Mouse (Mus musculus) neural tube, embryonic 13.5 days (tissue): Measurements from ENCODE around the gene Mapkapk2. TPM values are rescaled to one million over a fixed set of nuclear protein-coding genes. Genes with fewer than 3 reads are reported as not detected.

ENCODE experiments used
- ATAC-seq: fragments of 200-750 bp; cut with Nextera tagmentation; 2 replicates; pipeline ENCODE4 v1.8.0; 2017; ENCODE audit warnings: low read depth, mild to moderate bottlenecking, moderate TSS enrichment, moderate library complexity
- H3K27ac ChIP-seq: fragments of 300-500 bp; sonication (generic); replicated peaks from 2 replicates; pipeline ENCODE4 v1.5.1; 2015; ENCODE audit warnings: moderate library complexity, mild to moderate bottlenecking, inconsistent platforms
- H3K27me3 ChIP-seq: fragments of 300-500 bp; sonication (generic); 2 replicates; pipeline ENCODE4 v1.6.1; 2015; ENCODE audit warnings: mild to moderate bottlenecking, inconsistent platforms
- H3K36me3 ChIP-seq: fragments of 300-500 bp; sonication (generic); 2 replicates; pipeline ENCODE4 v1.6.1; 2015; ENCODE audit warnings: mild to moderate bottlenecking, inconsistent platforms
- H3K4me1 ChIP-seq: fragments of 300-500 bp; sonication (generic); replicated peaks from 2 replicates; pipeline ENCODE4 v1.6.1; 2015; ENCODE audit warnings: inconsistent platforms
- H3K4me2 ChIP-seq: fragments of 300-500 bp; sonication (generic); 2 replicates; pipeline ENCODE4 v1.6.1; 2015; ENCODE audit warnings: inconsistent platforms, mild to moderate bottlenecking, moderate library complexity
- H3K4me3 ChIP-seq: fragments of 300-500 bp; sonication (generic); 2 replicates; pipeline ENCODE4 v1.5.1; 2015; ENCODE audit warnings: mild to moderate bottlenecking, inconsistent platforms
- H3K9ac ChIP-seq: fragments of 300-500 bp; sonication (generic); 2 replicates; pipeline ENCODE4 v1.6.1; 2015; ENCODE audit warnings: moderate library complexity, mild to moderate bottlenecking, inconsistent platforms
- H3K9me3 ChIP-seq: fragments of 300-500 bp; sonication (generic); 2 replicates; pipeline ENCODE4 v1.6.1; 2016; ENCODE audit warnings: inconsistent platforms
- WGBS: fragments of 180-500 bp; shearing (Covaris S2); methylation state at CpG from one replicate; pipeline ENCODE4 v1.1.7; 2015; 5-methylcytosine and 5-hydroxymethylcytosine counted together
- polyA plus RNA-seq: library from polyadenylated mRNA; unstranded; fragments of >200 nt; fragmentation: Nextera tagmentation; extraction: Ambion mirVana; gene quantifications from 2 replicates; pipeline ENCODE4 v1.2.1, GENCODE M21; 2015

Mapkapk2 gene
- polyA plus RNA-seq, 1 experiment from 2014 or later, result 22.7 TPM

- no peak for ATAC-seq
- H3K27ac ChIP-seq, result peak overlapping the region; percentile 20
Observed at GRCm38 (mm10) chr1:131134231-131134630, 36.6 kb upstream of the Mapkapk2 start.

GRCm38 (mm10) chr1:131125987-131126744 is 28.5 kb upstream of the Mapkapk2 start:
- Histone ChIP-seq H3K36me3 (peaks cover 39% of the 10 kb centered on the region), H3K27ac (no peak overlapping the region), H3K4me2 (no peak overlapping the region), H3K9me3 (no peaks in the 10 kb centered on the region), H3K4me1 (no peaks in the 10 kb centered on the region), H3K4me3 (no peak overlapping the region), H3K9ac (no peak overlapping the region), H3K27me3 (no peaks in the 10 kb centered on the region)
- 82% methylated on average over 11 of the region's 11 CpGs for whole genome bisulfite sequencing
- no peak for ATAC-seq

More at GRCm38 (mm10) chr1:131134231-131134630, 36.6 kb upstream of the Mapkapk2 start:
- peaks cover 18% of the 10 kb centered on the region for H3K36me3 ChIP-seq
- WGBS, result 41% methylated on average over 6 of the region's 6 CpGs
- H3K4me2 ChIP-seq, result peak overlapping the region; percentile 79
- no peaks in the 10 kb centered on the region for H3K9me3 ChIP-seq
- H3K4me1 ChIP-seq, result peaks cover 42% of the 10 kb centered on the region
- H3K27me3 ChIP-seq, result no peaks in the 10 kb centered on the region
- no peak overlapping the region for H3K4me3 ChIP-seq
- 0 out of 2 replicates have a peak overlapping the region, but pooled peaks have one; percentile 9 for H3K9ac ChIP-seq

GRCm38 (mm10) chr1:131123522-131124265 is 26.1 kb upstream of the Mapkapk2 start:
- peaks cover 16% of the 10 kb centered on the region for H3K36me3 ChIP-seq
- H3K9ac ChIP-seq, result no peak overlapping the region
- WGBS, result 71% methylated on average over 10 of the region's 10 CpGs
- H3K4me1 ChIP-seq, result no peaks in the 10 kb centered on the region
- H3K4me2 ChIP-seq, result no peak overlapping the region
- H3K27me3 ChIP-seq, result no peaks in the 10 kb centered on the region
- ATAC-seq, result no peak
- H3K27ac ChIP-seq, result no peak overlapping the region
- H3K4me3 ChIP-seq, result no peak overlapping the region
- H3K9me3 ChIP-seq, result no peaks in the 10 kb centered on the region

- WGBS, result 43% methylated on average over 3 of the region's 3 CpGs
- no peak for ATAC-seq
- H3K4me2 ChIP-seq, result no peak overlapping the region
- H3K27me3 ChIP-seq, result no peaks in the 10 kb centered on the region
- H3K36me3 ChIP-seq, result no peaks in the 10 kb centered on the region; the same call in 1 of the 2 replicates
- H3K9ac ChIP-seq, result no peak overlapping the region
- no peak overlapping the region for H3K27ac ChIP-seq
- peaks cover 1% of the 10 kb centered on the region for H3K4me1 ChIP-seq
- H3K9me3 ChIP-seq, result no peaks in the 10 kb centered on the region
- H3K4me3 ChIP-seq, result no peak overlapping the region
Observed at GRCm38 (mm10) chr1:131121987-131122386, 24.4 kb upstream of the Mapkapk2 start.

- ATAC-seq, result no peak
- H3K27ac ChIP-seq, result no peak overlapping the region
- H3K9me3 ChIP-seq, result no peaks in the 10 kb centered on the region
- H3K36me3 ChIP-seq, result no peaks in the 10 kb centered on the region
- H3K9ac ChIP-seq, result no peak overlapping the region
- no peaks in the 10 kb centered on the region for H3K27me3 ChIP-seq
- no peak overlapping the region for H3K4me3 ChIP-seq
- H3K4me1 ChIP-seq, result peaks cover 8% of the 10 kb centered on the region
- H3K4me2 ChIP-seq, result no peak overlapping the region
- WGBS, result 62% methylated on average over 2 of the region's 2 CpGs
Observed at GRCm38 (mm10) chr1:131119026-131119425, 21.4 kb upstream of the Mapkapk2 start.

GRCm38 (mm10) chr1:131118530-131118929 is 20.9 kb upstream of the Mapkapk2 start:
- 74% methylated on average over 10 of the region's 10 CpGs for WGBS
- no peak overlapping the region for H3K4me2 ChIP-seq
- peaks cover 8% of the 10 kb centered on the region for H3K4me1 ChIP-seq
- no peaks in the 10 kb centered on the region for H3K9me3 ChIP-seq
- no peaks in the 10 kb centered on the region for H3K27me3 ChIP-seq
- no peak overlapping the region for H3K4me3 ChIP-seq
- ATAC-seq, result no peak
- no peak overlapping the region for H3K27ac ChIP-seq
- no peaks in the 10 kb centered on the region for H3K36me3 ChIP-seq
- no peak overlapping the region for H3K9ac ChIP-seq

- H3K4me2 ChIP-seq, result peak overlapping the region; percentile 18; the same call in 1 of the 2 replicates
- WGBS, result 37% methylated on average over 13 of the region's 13 CpGs
- peaks cover 8% of the 10 kb centered on the region for H3K4me1 ChIP-seq
- peak; percentile 66; the same call in 1 of the 2 replicates for ATAC-seq
- no peak overlapping the region for H3K4me3 ChIP-seq
- H3K27ac ChIP-seq, result peak overlapping the region; percentile 84
- H3K9ac ChIP-seq, result 0 out of 2 replicates have a peak overlapping the region, but pooled peaks have one; percentile 6
- H3K36me3 ChIP-seq, result no peaks in the 10 kb centered on the region
- no peaks in the 10 kb centered on the region for H3K27me3 ChIP-seq
- H3K9me3 ChIP-seq, result no peaks in the 10 kb centered on the region
Observed at GRCm38 (mm10) chr1:131116430-131117011, 18.9 kb upstream of the Mapkapk2 start.

GRCm38 (mm10) chr1:131115932-131116331 is 18.3 kb upstream of the Mapkapk2 start:
- 17% methylated on average over 6 of the region's 6 CpGs for WGBS
- H3K27me3 ChIP-seq, result no peaks in the 10 kb centered on the region
- H3K27ac ChIP-seq, result no peak overlapping the region
- H3K4me3 ChIP-seq, result no peak overlapping the region
- H3K4me2 ChIP-seq, result no peak overlapping the region
- H3K4me1 ChIP-seq, result peaks cover 8% of the 10 kb centered on the region
- H3K9me3 ChIP-seq, result no peaks in the 10 kb centered on the region
- 0 out of 2 replicates have a peak, but pooled peaks have one; percentile 38 for ATAC-seq
- H3K9ac ChIP-seq, result no peak overlapping the region
- no peaks in the 10 kb centered on the region for H3K36me3 ChIP-seq

- H3K4me2 ChIP-seq, result no peak overlapping the region
- 46% methylated on average over 6 of the region's 6 CpGs for WGBS
- ATAC-seq, result no peak
- no peaks in the 10 kb centered on the region for H3K27me3 ChIP-seq
- peaks cover 8% of the 10 kb centered on the region for H3K4me1 ChIP-seq
- no peaks in the 10 kb centered on the region for H3K9me3 ChIP-seq
- no peak overlapping the region for H3K27ac ChIP-seq
- H3K36me3 ChIP-seq, result no peaks in the 10 kb centered on the region
- no peak overlapping the region for H3K9ac ChIP-seq
- H3K4me3 ChIP-seq, result no peak overlapping the region
Observed at GRCm38 (mm10) chr1:131112576-131112975, 14.9 kb upstream of the Mapkapk2 start.

- Histone ChIP-seq H3K4me3 (no peak overlapping the region), H3K4me2 (no peak overlapping the region), H3K27ac (no peak overlapping the region), H3K36me3 (no peaks in the 10 kb centered on the region), H3K9ac (no peak overlapping the region), H3K9me3 (no peaks in the 10 kb centered on the region), H3K4me1 (no peaks in the 10 kb centered on the region), H3K27me3 (no peaks in the 10 kb centered on the region)
- 78% methylated on average over 12 of the region's 12 CpGs for WGBS
- no peak for ATAC-seq
Observed at GRCm38 (mm10) chr1:131110525-131111106, 13.0 kb upstream of the Mapkapk2 start.

GRCm38 (mm10) chr1:131107575-131108308 is 10.1 kb upstream of the Mapkapk2 start:
- no peak overlapping the region for H3K4me2 ChIP-seq
- WGBS, result 71% methylated on average over 10 of the region's 10 CpGs
- no peaks in the 10 kb centered on the region for H3K9me3 ChIP-seq
- H3K27me3 ChIP-seq, result no peaks in the 10 kb centered on the region
- H3K27ac ChIP-seq, result no peak overlapping the region
- ATAC-seq, result no peak
- H3K9ac ChIP-seq, result no peak overlapping the region
- no peaks in the 10 kb centered on the region for H3K4me1 ChIP-seq
- no peak overlapping the region for H3K4me3 ChIP-seq
- no peaks in the 10 kb centered on the region for H3K36me3 ChIP-seq
